Mouse (Mus musculus): ENCODE measurements around the gene Mrpl27. TPM values are rescaled to one million over a fixed set of nuclear protein-coding genes. Genes with fewer than 3 reads are reported as not detected.

The Mrpl27 gene
- total RNA-seq, 2 experiments from 2014 or later = 16.8 to 24.5 TPM

Other genes with a start within 250 kb of the Mrpl27 start
- 208 and 236 TPM in 2 replicates for gene Cacna1g, start 179.6 kb upstream of the Mrpl27 start, total RNA-seq (2015; ENCODE audit: low replicate concordance)
- gene Cacna1g, start 179.6 kb upstream of the Mrpl27 start, total RNA-seq (2017; ENCODE audit: low replicate concordance) = 142 TPM in 2 replicates
- not detected in 2 replicates for gene Spata20, start 167.6 kb upstream of the Mrpl27 start, total RNA-seq (2015; ENCODE audit: low replicate concordance)
- not detected in 2 replicates for gene Spata20, start 167.6 kb upstream of the Mrpl27 start, total RNA-seq (2017; ENCODE audit: low replicate concordance)
- not detected in 2 replicates for gene Epn3, start 153.8 kb upstream of the Mrpl27 start, total RNA-seq (2015; ENCODE audit: low replicate concordance)
- not detected in 2 replicates for gene Epn3, start 153.8 kb upstream of the Mrpl27 start, total RNA-seq (2017; ENCODE audit: low replicate concordance)
- gene Mycbpap, start 132.0 kb upstream of the Mrpl27 start, total RNA-seq (2015; ENCODE audit: low replicate concordance) = not detected in 2 replicates
- gene Mycbpap, start 132.0 kb upstream of the Mrpl27 start, total RNA-seq (2017; ENCODE audit: low replicate concordance) = not detected in 2 replicates
- 0.84 TPM in 1 of 2 replicates, not detected in the other for gene Rsad1, start 104.5 kb upstream of the Mrpl27 start, total RNA-seq (2015; ENCODE audit: low replicate concordance)
- gene Rsad1, start 104.5 kb upstream of the Mrpl27 start, total RNA-seq (2017; ENCODE audit: low replicate concordance) = 0.23 and 0.26 TPM in 2 replicates
- gene Chad, start 88.7 kb upstream of the Mrpl27 start, total RNA-seq (2015; ENCODE audit: low replicate concordance) = not detected in 2 replicates
- not detected in 2 replicates for gene Chad, start 88.7 kb upstream of the Mrpl27 start, total RNA-seq (2017; ENCODE audit: low replicate concordance)
- 4.2 and 9.7 TPM in 2 replicates for gene Acsf2, start 51.9 kb upstream of the Mrpl27 start, total RNA-seq (2015; ENCODE audit: low replicate concordance)
- 2.3 and 2.5 TPM in 2 replicates for gene Acsf2, start 51.9 kb upstream of the Mrpl27 start, total RNA-seq (2017; ENCODE audit: low replicate concordance)
- gene Lrrc59, start 24.0 kb upstream of the Mrpl27 start, total RNA-seq (2015; ENCODE audit: low replicate concordance) = 11.3 and 20.2 TPM in 2 replicates
- 15.8 and 16.4 TPM in 2 replicates for gene Lrrc59, start 24.0 kb upstream of the Mrpl27 start, total RNA-seq (2017; ENCODE audit: low replicate concordance)
- gene Eme1, start 197 bp downstream of the Mrpl27 start, total RNA-seq (2015; ENCODE audit: low replicate concordance) = 3.4 and 15.9 TPM in 2 replicates
- 29.4 and 34.9 TPM in 2 replicates for gene Eme1, start 197 bp downstream of the Mrpl27 start, total RNA-seq (2017; ENCODE audit: low replicate concordance)
- gene Xylt2, start 23.7 kb downstream of the Mrpl27 start, total RNA-seq (2015; ENCODE audit: low replicate concordance) = 1.1 and 2.5 TPM in 2 replicates
- 0.51 and 2.9 TPM in 2 replicates for gene Xylt2, start 23.7 kb downstream of the Mrpl27 start, total RNA-seq (2017; ENCODE audit: low replicate concordance)
- gene Gm11541, start 50.7 kb downstream of the Mrpl27 start, total RNA-seq (2015; ENCODE audit: low replicate concordance) = not detected in 2 replicates
- gene Gm11541, start 50.7 kb downstream of the Mrpl27 start, total RNA-seq (2017; ENCODE audit: low replicate concordance) = not detected in 2 replicates
- not detected in 2 replicates for gene Cdc34b, start 88.0 kb downstream of the Mrpl27 start, total RNA-seq (2015; ENCODE audit: low replicate concordance)
- gene Cdc34b, start 88.0 kb downstream of the Mrpl27 start, total RNA-seq (2017; ENCODE audit: low replicate concordance) = 0.15 TPM in 1 of 2 replicates, not detected in the other
- gene Tmem92, start 128.9 kb downstream of the Mrpl27 start, total RNA-seq (2015; ENCODE audit: low replicate concordance) = not detected in 2 replicates
- not detected in 2 replicates for gene Tmem92, start 128.9 kb downstream of the Mrpl27 start, total RNA-seq (2017; ENCODE audit: low replicate concordance)